Mouse (Mus musculus): ENCODE data around the gene Arpc5. TPM values are rescaled to one million over a fixed set of nuclear protein-coding genes. Genes with fewer than 3 reads are reported as not detected.

Gene Arpc5
- total RNA-seq (2021): 10 to 100 TPM; 27.4 to 30.7 TPM
- long read RNA-seq, experiment 1, transcript Arpc5-201 (4 exons, 1,914 nt): major isoform, 56 of 63 reads
- long read RNA-seq, experiment 1, partial matches to known transcripts: 1 of 63 reads
- long read RNA-seq, experiment 1, other reads (novel, unspliced or antisense): 5 of 63 reads
- long read RNA-seq, experiment 2, transcript Arpc5-201 (4 exons, 1,914 nt): major isoform, 51 of 53 reads
- long read RNA-seq, experiment 2, partial matches to known transcripts: 0 of 53 reads
- long read RNA-seq, experiment 2, other reads (novel, unspliced or antisense): 2 of 53 reads

GRCm38 (mm10) chr1:152766032-152766772 lies at the start of gene Arpc5, which contains the start of gene Rgl1:
TSS of gene Arpc5 (plus strand) at chr1:152766542.
TSS of gene Rgl1 (minus strand) at chr1:152766351.
- intact Hi-C loops (cut with DNase I; ENCODE audit: low total_unique reads): no loop called here
- peak; percentile 98 for DNase-seq

GRCm38 (mm10) chr1:152717329-152717728 lies 49.0 kb upstream of the Arpc5 start:
- intact Hi-C loops (cut with DNase I; ENCODE audit: low total_unique reads): no loop called here
- no peak for DNase-seq

- intact Hi-C loops (cut with DNase I; ENCODE audit: low total_unique reads): no loop called here
- DNase-seq: no peak
These were observed 48.1 kb upstream of the Arpc5 start for GRCm38 (mm10) chr1:152718200-152718599.

- intact Hi-C loops (cut with DNase I; ENCODE audit: low total_unique reads): no loop called here
- no peak for DNase-seq
These were observed 45.4 kb upstream of the Arpc5 start for GRCm38 (mm10) chr1:152720969-152721368.

- intact Hi-C loops (cut with DNase I; ENCODE audit: low total_unique reads): no loop called here
- no peak for DNase-seq
These were observed 44.7 kb upstream of the Arpc5 start for GRCm38 (mm10) chr1:152721535-152722198.

- intact Hi-C loops (cut with DNase I; ENCODE audit: low total_unique reads): no loop called here
- no peak for DNase-seq
These were observed 42.1 kb upstream of the Arpc5 start for GRCm38 (mm10) chr1:152724286-152724685.

- intact Hi-C loops (cut with DNase I; ENCODE audit: low total_unique reads): no loop called here
- no peak for DNase-seq
These were observed 40.2 kb upstream of the Arpc5 start for GRCm38 (mm10) chr1:152726095-152726494.

- no peak for DNase-seq
- intact Hi-C loops (cut with DNase I; ENCODE audit: low total_unique reads): no loop called here
These were observed 38.6 kb upstream of the Arpc5 start for GRCm38 (mm10) chr1:152727604-152728236.

- intact Hi-C loops (cut with DNase I; ENCODE audit: low total_unique reads): no loop called here
- DNase-seq: no peak
These were observed 27.5 kb upstream of the Arpc5 start for GRCm38 (mm10) chr1:152738793-152739192.

GRCm38 (mm10) chr1:152739374-152739773 lies 27.0 kb upstream of the Arpc5 start:
- intact Hi-C loops (cut with DNase I; ENCODE audit: low total_unique reads): no loop called here
- DNase-seq: no peak

- DNase-seq: no peak
- intact Hi-C loops (cut with DNase I; ENCODE audit: low total_unique reads): no loop called here
These were observed 23.1 kb upstream of the Arpc5 start for GRCm38 (mm10) chr1:152743095-152743826.

GRCm38 (mm10) chr1:152746426-152746825 lies 19.9 kb upstream of the Arpc5 start:
- DNase-seq: peak; percentile 75
- intact Hi-C loops (cut with DNase I; ENCODE audit: low total_unique reads): loop anchor here (2.0 kb wide), 1 partner anchor 226 kb away; no protein-coding TSS in a partner anchor

- intact Hi-C loops (cut with DNase I; ENCODE audit: low total_unique reads): no loop called here
- DNase-seq: no peak
These were observed 17.1 kb upstream of the Arpc5 start for GRCm38 (mm10) chr1:152749276-152749675.

GRCm38 (mm10) chr1:152750312-152750965 lies 15.9 kb upstream of the Arpc5 start, which contains the start of gene Apobec4:
TSS of gene Apobec4 (plus strand) at chr1:152750551.
- DNase-seq: no peak
- intact Hi-C loops (cut with DNase I; ENCODE audit: low total_unique reads): no loop called here

GRCm38 (mm10) chr1:152761791-152762190 lies 4.6 kb upstream of the Arpc5 start:
- intact Hi-C loops (cut with DNase I; ENCODE audit: low total_unique reads): no loop called here
- DNase-seq: no peak

- intact Hi-C loops (cut with DNase I; ENCODE audit: low total_unique reads): no loop called here
- DNase-seq: peak; percentile 27
These were observed 734 bp downstream of the Arpc5 start for GRCm38 (mm10) chr1:152766804-152767748.

GRCm38 (mm10) chr1:152767749-152768488 lies 1.6 kb downstream of the Arpc5 start:
- intact Hi-C loops (cut with DNase I; ENCODE audit: low total_unique reads): no loop called here
- DNase-seq: peak; percentile 73
